Comparison of ENCODE assay signal across 26 mouse cellular contexts in the genomic region with DNA sequence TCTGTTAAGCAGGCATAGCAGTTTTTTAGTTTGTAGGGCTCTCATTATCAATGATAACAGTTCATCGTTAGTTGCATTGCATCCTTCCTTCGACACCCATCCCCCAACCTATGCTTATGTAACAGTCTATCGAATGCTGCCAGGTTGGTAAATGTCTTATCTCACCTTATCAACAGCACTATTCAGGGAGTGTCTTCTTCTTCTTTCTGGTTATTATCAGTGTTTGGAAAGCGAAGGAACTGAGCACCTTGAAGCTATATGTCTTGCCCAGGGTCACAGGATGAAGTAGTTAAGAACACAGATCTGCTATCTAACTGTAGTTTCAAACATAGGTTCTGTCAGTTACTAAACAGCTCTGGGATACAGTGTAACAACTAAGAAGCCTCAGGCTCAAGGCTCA. TPM values are rescaled to one million over a fixed set of nuclear protein-coding genes. Genes with fewer than 3 reads are reported as not detected.
DNase-seq lines count a peak whose midpoint lies in the region; ATAC-seq lines count a peak whose summit lies in the region.
"Had no signal": no experiment of that assay in that cellular context is flagged by ENCODE, and none has a peak within 500 bp of the region (broad histone marks: within the 10 kb centered on the region; RNA-seq: fewer than 3 reads in every experiment).

No protein-coding gene starts in this region.

- peak overlapping the region; percentile 72 for H3K27ac ChIP-seq in neural tube, embryonic 11.5 days (ENCODE audit: low read depth, low read length)
- H3K27ac ChIP-seq in brown adipose tissue, adult 24 weeks (replicated peaks; ENCODE audit: low read depth, low read length) = peak overlapping the region; percentile 34; the same call in 1 of the 2 replicates
- H3K27ac ChIP-seq: embryonic facial prominence, embryonic 12.5 days; embryonic facial prominence, embryonic 15.5 days; forebrain, embryonic 12.5 days; forebrain, embryonic 15.5 days; heart, embryonic 15.5 days; hindbrain, embryonic 10.5 days; hindbrain, embryonic 13.5 days had no signal

- peaks cover 62% of the 10 kb centered on the region for H3K4me1 ChIP-seq in neural tube, embryonic 11.5 days (ENCODE audit: control insufficient read depth, insufficient read depth, low read length)
- H3K4me1 ChIP-seq in brown adipose tissue, adult 24 weeks (ENCODE audit: control insufficient read depth, insufficient read depth, insufficient read length, low read length) = peaks cover 7% of the 10 kb centered on the region; the same call in 1 of the 2 replicates
- H3K4me1 ChIP-seq: embryonic facial prominence, embryonic 12.5 days; embryonic facial prominence, embryonic 15.5 days; forebrain, embryonic 15.5 days; heart, embryonic 12.5 days; heart, embryonic 15.5 days had no signal

- peak; percentile 10 for DNase-seq in embryo, embryonic 10 days (ENCODE audit: low spot score)
- no peak for DNase-seq in embryo, embryonic 9.5 days (ENCODE audit: extremely low spot score)
- DNase-seq in neural tube, embryonic 11.5 days (ENCODE audit: low spot score) = no peak
- no peak for DNase-seq in neural tube, embryonic 10.5 days (ENCODE audit: extremely low spot score, low spot score)
- DNase-seq in lung, postnatal 10 days = no peak
- DNase-seq: adrenal gland, adult 2 months; cerebellum, adult 11-12 months; cerebellum, adult 8-10 months; cerebellum, postnatal 10 days; cerebellum, postnatal 36 days; gastrocnemius, postnatal 25 days; heart, adult 18-20 months; heart, postnatal 10 days; heart, postnatal 36 days had no signal

- no peaks in the 10 kb centered on the region for H3K27me3 ChIP-seq in neural tube, embryonic 11.5 days (ENCODE audit: control insufficient read depth, insufficient read depth, low read length)

- H3K4me3 ChIP-seq in neural tube, embryonic 11.5 days (ENCODE audit: low read depth, low read length) = no peak overlapping the region
- H3K4me3 ChIP-seq in brown adipose tissue, adult 24 weeks (ENCODE audit: insufficient read depth, low read depth, low read length) = no peak overlapping the region
- H3K4me3 ChIP-seq: embryonic facial prominence, embryonic 12.5 days; embryonic facial prominence, embryonic 15.5 days; erythroblast, embryonic 14.5 days; forebrain, embryonic 12.5 days; forebrain, embryonic 15.5 days; heart, embryonic 12.5 days; heart, embryonic 15.5 days; hindbrain, embryonic 10.5 days; hindbrain, embryonic 13.5 days had no signal

- ATAC-seq in neural tube, embryonic 11.5 days (ENCODE audit: insufficient read depth, low FRiP score, low TSS enrichment) = no peak
- ATAC-seq: forebrain, embryonic 15.5 days; hindbrain, embryonic 16.5 days had no signal

- H3K9ac ChIP-seq in neural tube, embryonic 11.5 days (ENCODE audit: low read length) = peak overlapping the region; percentile 12; the same call in 1 of the 2 replicates
- H3K9ac ChIP-seq: embryonic facial prominence, embryonic 12.5 days; embryonic facial prominence, embryonic 15.5 days; forebrain, embryonic 12.5 days; forebrain, embryonic 15.5 days; heart, embryonic 12.5 days; heart, embryonic 15.5 days; hindbrain, embryonic 13.5 days had no signal

- 0 out of 2 replicates have a peak overlapping the region, but pooled peaks have one; percentile 6 for H3K4me2 ChIP-seq in neural tube, embryonic 11.5 days (ENCODE audit: low read depth)
- H3K4me2 ChIP-seq: embryonic facial prominence, embryonic 12.5 days; embryonic facial prominence, embryonic 15.5 days; forebrain, embryonic 12.5 days; forebrain, embryonic 15.5 days; heart, embryonic 12.5 days; heart, embryonic 15.5 days; hindbrain, embryonic 13.5 days had no signal

- 69% methylated on average over 4 of the region's 4 CpGs for WGBS in neural tube, embryonic 11.5 days

- H3K9me3 ChIP-seq in neural tube, embryonic 11.5 days (ENCODE audit: control insufficient read depth, low read length) = no peaks in the 10 kb centered on the region
- H3K9me3 ChIP-seq: embryonic facial prominence, embryonic 12.5 days; embryonic facial prominence, embryonic 15.5 days; forebrain, embryonic 12.5 days; forebrain, embryonic 15.5 days; heart, embryonic 12.5 days; heart, embryonic 15.5 days; hindbrain, embryonic 10.5 days; hindbrain, embryonic 13.5 days had no signal

- H3K36me3 ChIP-seq in neural tube, embryonic 11.5 days (ENCODE audit: control insufficient read depth, insufficient read depth, low read length) = no peaks in the 10 kb centered on the region
- H3K36me3 ChIP-seq: embryonic facial prominence, embryonic 12.5 days; embryonic facial prominence, embryonic 15.5 days; forebrain, embryonic 12.5 days; forebrain, embryonic 15.5 days; heart, embryonic 12.5 days; heart, embryonic 15.5 days; hindbrain, embryonic 10.5 days; hindbrain, embryonic 13.5 days had no signal

RNA-seq across cellular contexts. Expression of gene Hoxc4, which starts 49.0 kb away (rescaled TPM):
- polyA plus RNA-seq in neural tube, embryonic 11.5 days (2014; fragmentation: Nextera tagmentation; extraction: Ambion mirVana) = 62.6 and 67.3 TPM in 2 replicates
- polyA plus RNA-seq in brown adipose tissue, adult 24 weeks (2012; ENCODE audit: insufficient read depth, insufficient read length, missing spikeins) = 9.4 and 13.7 TPM in 2 replicates
- polyA plus RNA-seq: cortical plate, adult 2 months; forebrain, embryonic 12.5 days; forebrain, embryonic 15.5 days had no signal
